Mouse (Mus musculus) heart, postnatal 0 days (tissue): ENCODE data around the gene Plaur. TPM values are rescaled to one million over a fixed set of nuclear protein-coding genes. Genes with fewer than 3 reads are reported as not detected.

ENCODE experiments used
- ATAC-seq: fragments of 200-750 bp; cut with Nextera tagmentation; 2 replicates; pipeline ENCODE4 v1.8.0; 2017; ENCODE audit warnings: low read depth, moderate number of reproducible peaks, moderate library complexity; ENCODE audit not compliant: insufficient read depth
- DNase-seq: peaks from one replicate; pipeline ENCODE4 v3.0.0-alpha.2; 2016; ENCODE audit warnings: low spot score
- H3K27ac ChIP-seq: fragments of 300-500 bp; sonication (generic); 2 replicates; pipeline ENCODE4 v1.5.1; 2014; ENCODE audit warnings: low read depth, mild to moderate bottlenecking
- H3K27me3 ChIP-seq: fragments of 300-500 bp; sonication (generic); 2 replicates; pipeline ENCODE4 v1.6.1; 2014; ENCODE audit warnings: low read length, mixed read lengths; ENCODE audit not compliant: control insufficient read depth, insufficient read depth
- H3K36me3 ChIP-seq: fragments of 300-500 bp; sonication (generic); replicated peaks from 2 replicates; pipeline ENCODE4 v1.6.1; 2014; ENCODE audit warnings: low read length, mixed read lengths; ENCODE audit not compliant: control insufficient read depth, insufficient read depth
- H3K4me1 ChIP-seq: fragments of 300-500 bp; sonication (generic); 2 replicates; pipeline ENCODE4 v1.6.1; 2014; ENCODE audit warnings: antibody characterized with exemption; ENCODE audit not compliant: control insufficient read depth, insufficient read depth
- H3K4me2 ChIP-seq: fragments of 300-500 bp; sonication (generic); 2 replicates; pipeline ENCODE4 v1.6.1; 2014; ENCODE audit warnings: low read depth, mild to moderate bottlenecking, low read length, moderate library complexity
- H3K4me3 ChIP-seq: fragments of 300-500 bp; sonication (generic); 2 replicates; pipeline ENCODE4 v1.5.1; 2014; ENCODE audit warnings: low read depth, low read length
- H3K9ac ChIP-seq: fragments of 300-500 bp; sonication (generic); replicated peaks from 2 replicates; pipeline ENCODE4 v1.6.1; 2014; ENCODE audit warnings: low read depth, low read length, mixed read lengths
- H3K9me3 ChIP-seq: fragments of 300-500 bp; sonication (generic); replicated peaks from 2 replicates; pipeline ENCODE4 v1.6.1; 2016; ENCODE audit warnings: low read length; ENCODE audit not compliant: control insufficient read depth
- CTCF ChIP-seq: IDR thresholded peaks from 2 replicates; pipeline ENCODE4 v1.5.1; 2016; ENCODE audit warnings: antibody characterized with exemption, control low read depth, low read depth
- EP300 ChIP-seq: IDR thresholded peaks from 2 replicates; pipeline ENCODE4 v1.6.1; 2016; ENCODE audit warnings: antibody characterized with exemption, low read depth
- WGBS: fragments of 180-500 bp; shearing (Covaris S2); extraction: QIAGEN DNeasy Blood & Tissue Kit; methylation state at CpG from one replicate; pipeline ENCODE4 v1.1.7; 2014; 5-methylcytosine and 5-hydroxymethylcytosine counted together
- polyA plus RNA-seq: library from polyadenylated mRNA; unstranded; fragments of >200 nt; fragmentation: Nextera tagmentation; extraction: Ambion mirVana; gene quantifications from 2 replicates; pipeline ENCODE4 v1.2.1, GENCODE M21; 2015
- total RNA-seq: library from RNA; depleted of rRNA; stranded (reverse); fragments of >200 nt; gene quantifications from 2 replicates; pipeline ENCODE4 v1.2.3, GENCODE M21; 2014; ENCODE audit warnings: low replicate concordance; rRNA removed

The Plaur gene
- total RNA-seq, result 13.1 and 16.0 TPM in 2 replicates
- 6.1 and 6.5 TPM in 2 replicates for polyA plus RNA-seq

GRCm38 (mm10) chr7:24462388-24463319 lies at the start of gene Plaur:
Gene Plaur, plus strand, starts transcription at chr7:24462484.
- no peak for TF ChIP-seq EP300
- TF ChIP-seq CTCF, result no peak
- Histone ChIP-seq H3K4me3 (peak within 1 kb of the TSS; percentile 40), H3K9ac (no peak within 1 kb of the TSS; the same call in 1 of the 2 replicates), H3K9me3 (no peaks in the 10 kb centered on the region), H3K4me2 (peak within 1 kb of the TSS; percentile 55), H3K27ac (peak within 1 kb of the TSS; percentile 76), H3K4me1 (peaks cover 4% of the 10 kb centered on the region; the same call in 1 of the 2 replicates), H3K36me3 (peaks cover 8% of the 10 kb centered on the region; the same call in 1 of the 2 replicates), H3K27me3 (no peaks in the 10 kb centered on the region; the same call in 1 of the 2 replicates)
- ATAC-seq (peak; percentile 62), DNase-seq (peak; percentile 56)
- WGBS, result 3% methylated on average over 27 of the region's 27 CpGs

GRCm38 (mm10) chr7:24413630-24414029 lies 48.7 kb upstream of the Plaur start:
- TF ChIP-seq EP300, result no peak
- TF ChIP-seq CTCF, result no peak
- H3K27me3 ChIP-seq, result no peaks in the 10 kb centered on the region
- H3K36me3 ChIP-seq, result 0 out of 2 replicates have a peak, but pooled peaks cover 7% of the 10 kb centered on the region
- 75% methylated on average over 3 of the region's 3 CpGs for WGBS
- DNase-seq (no peak), ATAC-seq (no peak)
- H3K9ac ChIP-seq, result no peak overlapping the region
- no peak overlapping the region for H3K4me2 ChIP-seq
- no peak overlapping the region for H3K27ac ChIP-seq
- peaks cover 7% of the 10 kb centered on the region for H3K4me1 ChIP-seq
- H3K9me3 ChIP-seq, result no peaks in the 10 kb centered on the region
- H3K4me3 ChIP-seq, result no peak overlapping the region

- H3K4me3 ChIP-seq, result no peak overlapping the region
- peak overlapping the region; percentile 79 for H3K27ac ChIP-seq
- H3K27me3 ChIP-seq, result no peaks in the 10 kb centered on the region
- no peak overlapping the region for H3K4me2 ChIP-seq
- no peak overlapping the region for H3K9ac ChIP-seq
- WGBS, result 37% methylated on average over 7 of the region's 7 CpGs
- H3K36me3 ChIP-seq, result 0 out of 2 replicates have a peak, but pooled peaks cover 10% of the 10 kb centered on the region
- H3K9me3 ChIP-seq, result no peaks in the 10 kb centered on the region
- DNase-seq (no peak), ATAC-seq (peak; percentile 87)
- TF ChIP-seq CTCF (no peak), EP300 (peak; percentile 61; the same call in 1 of the 2 replicates)
- peaks cover 7% of the 10 kb centered on the region for H3K4me1 ChIP-seq
Observed at GRCm38 (mm10) chr7:24415261-24415660, 47.0 kb upstream of the Plaur start.

GRCm38 (mm10) chr7:24419579-24419978 lies 42.7 kb upstream of the Plaur start:
- H3K27me3 ChIP-seq, result no peaks in the 10 kb centered on the region
- no peak for DNase-seq
- H3K36me3 ChIP-seq, result peaks cover 33% of the 10 kb centered on the region
- ATAC-seq, result no peak
- no peaks in the 10 kb centered on the region for H3K9me3 ChIP-seq
- no peak overlapping the region for H3K4me3 ChIP-seq
- H3K4me2 ChIP-seq, result no peak overlapping the region
- H3K4me1 ChIP-seq, result peaks cover 12% of the 10 kb centered on the region
- H3K27ac ChIP-seq, result no peak overlapping the region
- H3K9ac ChIP-seq, result no peak overlapping the region
- 64% methylated on average over 8 of the region's 8 CpGs for WGBS
- TF ChIP-seq CTCF (no peak), EP300 (no peak)

GRCm38 (mm10) chr7:24421648-24422047 lies 40.6 kb upstream of the Plaur start:
- no peak overlapping the region for H3K4me3 ChIP-seq
- peaks cover 9% of the 10 kb centered on the region for H3K4me1 ChIP-seq
- H3K4me2 ChIP-seq, result no peak overlapping the region
- WGBS, result 51% methylated on average over 7 of the region's 7 CpGs
- no peak overlapping the region for H3K27ac ChIP-seq
- H3K27me3 ChIP-seq, result no peaks in the 10 kb centered on the region
- TF ChIP-seq EP300 (no peak), CTCF (peak; percentile 21)
- no peaks in the 10 kb centered on the region for H3K9me3 ChIP-seq
- DNase-seq (no peak), ATAC-seq (no peak)
- no peak overlapping the region for H3K9ac ChIP-seq
- H3K36me3 ChIP-seq, result peaks cover 32% of the 10 kb centered on the region
